Mouse (Mus musculus) liver, embryonic 14.5 days (tissue): Measurements from ENCODE around the gene Trp53bp2.

Experiments used
- CTCF ChIP-seq: IDR thresholded peaks from 2 replicates; pipeline ENCODE4 v1.5.1; 2016; ENCODE audit warnings: antibody characterized with exemption, low read depth, control low read depth
- EP300 ChIP-seq: IDR thresholded peaks from 2 replicates; pipeline ENCODE4 v1.6.1; 2016; ENCODE audit warnings: antibody characterized with exemption, low read depth

DNA sequence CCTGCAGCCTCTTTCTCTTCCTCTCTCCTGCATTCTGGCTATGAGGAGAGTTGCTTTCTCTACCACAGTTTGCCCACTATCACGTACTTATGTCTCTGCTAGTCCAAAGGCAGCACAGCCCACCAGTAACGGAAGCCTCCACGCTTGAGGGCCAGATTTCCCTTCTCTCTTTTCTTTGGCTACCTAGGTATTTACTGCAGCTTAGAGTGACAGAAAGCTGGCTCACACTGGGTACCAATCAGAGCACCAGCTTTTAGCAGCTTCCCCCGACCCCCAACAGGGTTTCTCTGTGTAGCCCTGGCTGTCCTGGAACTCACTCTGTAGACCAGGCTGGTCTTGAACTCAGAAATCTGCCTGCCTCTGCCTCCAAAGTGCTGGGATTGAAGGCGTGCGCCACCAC, 31.5 kb upstream of the Trp53bp2 start:
- TF ChIP-seq CTCF (no peak), EP300 (no peak)
